ENCODE assay signal across 8 mouse cellular contexts in genomic region chr8:70212112-70213055, GRCm38 (mm10). TPM values are rescaled to one million over a fixed set of nuclear protein-coding genes. Genes with fewer than 3 reads are reported as not detected.
DNase-seq lines count a peak whose midpoint lies in the region; ATAC-seq and TF ChIP-seq lines count a peak whose summit lies in the region.

Gene Slc25a42, minus strand, starts transcription at chr8:70212305.

- no peaks in the 10 kb centered on the region for H3K36me3 ChIP-seq in embryonic facial prominence, embryonic 14.5 days (ENCODE audit: control insufficient read depth, insufficient read depth, low read length)
- H3K36me3 ChIP-seq in heart, adult 2 months (ENCODE audit: control insufficient read depth, insufficient read depth, low read length), result no peaks in the 10 kb centered on the region
- H3K36me3 ChIP-seq in limb, embryonic 13.5 days, result no peaks in the 10 kb centered on the region
- H3K36me3 ChIP-seq in midbrain, embryonic 16.5 days (ENCODE audit: control insufficient read depth, insufficient read depth, low read length), result no peaks in the 10 kb centered on the region

- peak; percentile 83 for TF ChIP-seq POLR2A in heart, adult 2 months (IDR thresholded peaks at IDR 0.05; ENCODE audit: insufficient read depth, low read depth, low read length)

- H3K4me1 ChIP-seq in embryonic facial prominence, embryonic 14.5 days (ENCODE audit: control insufficient read depth, insufficient read depth, low read length), result peaks cover 13% of the 10 kb centered on the region; the same call in 1 of the 2 replicates
- H3K4me1 ChIP-seq in heart, adult 2 months (ENCODE audit: control insufficient read depth, insufficient read depth, low read length), result peaks cover 5% of the 10 kb centered on the region
- H3K4me1 ChIP-seq in limb, embryonic 13.5 days, result peaks cover 16% of the 10 kb centered on the region
- H3K4me1 ChIP-seq in midbrain, embryonic 16.5 days (ENCODE audit: control insufficient read depth, insufficient read depth, low read length), result peaks cover 14% of the 10 kb centered on the region

- peak within 1 kb of the TSS; percentile 78 for H3K4me3 ChIP-seq in embryonic facial prominence, embryonic 14.5 days (ENCODE audit: low read depth, low read length)
- H3K4me3 ChIP-seq in heart, adult 2 months, result peak within 1 kb of the TSS; percentile 73
- H3K4me3 ChIP-seq in limb, embryonic 13.5 days, result peak within 1 kb of the TSS; percentile 62
- peak within 1 kb of the TSS; percentile 66 for H3K4me3 ChIP-seq in midbrain, embryonic 16.5 days (ENCODE audit: low read depth, low read length)

- WGBS in embryonic facial prominence, embryonic 14.5 days, result under 1% methylated on average over 35 of the region's 66 CpGs
- under 1% methylated on average over 65 of the region's 66 CpGs for WGBS in heart, adult 2 months
- WGBS in limb, embryonic 13.5 days, result under 1% methylated on average over 66 of the region's 66 CpGs
- under 1% methylated on average over 56 of the region's 66 CpGs for WGBS in midbrain, embryonic 16.5 days

- no peak within 1 kb of the TSS; the same call in 1 of the 2 replicates for H3K27ac ChIP-seq in embryonic facial prominence, embryonic 14.5 days (replicated peaks; ENCODE audit: low read depth, low read length)
- H3K27ac ChIP-seq in heart, adult 2 months, result peak within 1 kb of the TSS; percentile 96
- no peak within 1 kb of the TSS for H3K27ac ChIP-seq in limb, embryonic 13.5 days
- H3K27ac ChIP-seq in midbrain, embryonic 16.5 days (ENCODE audit: low read length), result peak within 1 kb of the TSS; percentile 79

- DNase-seq in 3T3-L1 (ENCODE audit: low read depth, low spot score), result peak; percentile 100
- peak; percentile 80 to 94 for DNase-seq in adrenal gland, postnatal 4 days (ENCODE audit: low spot score in 2 of 2)
- DNase-seq in embryonic facial prominence, embryonic 14.5 days (ENCODE audit: low spot score), result peak; percentile 100
- DNase-seq in heart, adult 2 months, result peak; percentile 95 to 99
- peak; percentile 100 for DNase-seq in kidney, adult 8-10 months
- peak; percentile 95 to 98 for DNase-seq in spleen, postnatal 10 days (ENCODE audit: low spot score in 2 of 2)

- peak; percentile 23; the same call in 1 of the 2 replicates for TF ChIP-seq CTCF in heart, adult 2 months (IDR thresholded peaks at IDR 0.05)

- peaks cover 6% of the 10 kb centered on the region; the same call in 1 of the 2 replicates for H3K27me3 ChIP-seq in embryonic facial prominence, embryonic 14.5 days (replicated peaks; ENCODE audit: control insufficient read depth, insufficient read depth, low read length)
- H3K27me3 ChIP-seq in heart, adult 2 months (ENCODE audit: control insufficient read depth, insufficient read depth, low read length), result no peaks in the 10 kb centered on the region
- H3K27me3 ChIP-seq in limb, embryonic 13.5 days, result peaks cover 11% of the 10 kb centered on the region; the same call in 1 of the 2 replicates
- H3K27me3 ChIP-seq in midbrain, embryonic 16.5 days (ENCODE audit: control insufficient read depth, insufficient read depth, low read depth, low read length), result peaks cover 3% of the 10 kb centered on the region; the same call in 1 of the 2 replicates

- peak; percentile 79 for TF ChIP-seq EP300 in heart, adult 2 months (IDR thresholded peaks at IDR 0.05; ENCODE audit: insufficient read depth, low read depth, low read length)

- ATAC-seq in embryonic facial prominence, embryonic 14.5 days (ENCODE audit: low read depth), result peak; percentile 98
- peak; percentile 99 for ATAC-seq in limb, embryonic 13.5 days (ENCODE audit: low FRiP score, low read depth)
- ATAC-seq in midbrain, embryonic 16.5 days, result peak; percentile 99

- H3K4me2 ChIP-seq in embryonic facial prominence, embryonic 14.5 days (ENCODE audit: low read depth, low read length), result peak within 1 kb of the TSS; percentile 95
- H3K4me2 ChIP-seq in limb, embryonic 13.5 days (replicated peaks), result peak within 1 kb of the TSS; percentile 98
- H3K4me2 ChIP-seq in midbrain, embryonic 16.5 days (ENCODE audit: low read length), result peak within 1 kb of the TSS; percentile 91

- peak within 1 kb of the TSS; percentile 73 for H3K9ac ChIP-seq in embryonic facial prominence, embryonic 14.5 days (ENCODE audit: low read depth, low read length)
- H3K9ac ChIP-seq in heart, adult 2 months (ENCODE audit: low read depth, low read length), result peak within 1 kb of the TSS; percentile 86
- peak within 1 kb of the TSS; percentile 75 for H3K9ac ChIP-seq in limb, embryonic 13.5 days
- H3K9ac ChIP-seq in midbrain, embryonic 16.5 days (ENCODE audit: low read depth, low read length), result peak within 1 kb of the TSS; percentile 77

- intact Hi-C loops in heart, adult 2 months (cut with DNase I), result loop anchor here (2.0 to 5.0 kb wide), 2 partner anchors 22 to 310 kb away; partner anchors contain the start of genes Armc6, Ndufa13, Sugp2 and Tssk6

- no peaks in the 10 kb centered on the region for H3K9me3 ChIP-seq in embryonic facial prominence, embryonic 14.5 days (ENCODE audit: control insufficient read depth, low read length)
- no peaks in the 10 kb centered on the region for H3K9me3 ChIP-seq in limb, embryonic 13.5 days
- H3K9me3 ChIP-seq in midbrain, embryonic 16.5 days (replicated peaks; ENCODE audit: control insufficient read depth, low read length, poor library complexity, severe bottlenecking), result no peaks in the 10 kb centered on the region

- no peaks in the 10 kb centered on the region for H3K79me2 ChIP-seq in heart, adult 2 months (replicated peaks; ENCODE audit: control insufficient read depth, insufficient read depth, low read length)

RNA-seq across cellular contexts. Expression of gene Slc25a42, which starts in this region (rescaled TPM):
- total RNA-seq in adrenal gland, postnatal 4 days (2021), result 10 to 100 TPM; 27.8 to 39.2 TPM
- polyA plus RNA-seq in embryonic facial prominence, embryonic 14.5 days (2014; fragmentation: Nextera tagmentation; extraction: Ambion mirVana), result 4.0 and 5.4 TPM in 2 replicates
- 10 to 100 TPM; 49.6 to 51.6 TPM for total RNA-seq in heart, adult 2 months (2021)
- 111 and 128 TPM in 2 replicates for polyA plus RNA-seq in heart, adult 2 months (2012; rRNA removed)
- polyA plus RNA-seq in limb, embryonic 13.5 days (2015; fragmentation: Nextera tagmentation; extraction: Ambion mirVana), result 4.0 and 4.6 TPM in 2 replicates
- polyA plus RNA-seq in midbrain, embryonic 16.5 days (2015; fragmentation: Nextera tagmentation; extraction: Ambion mirVana), result 6.8 and 9.2 TPM in 2 replicates

Comparison
In these comparisons a context has a peak if more than half of its experiments do, and no peak if none do; other contexts are left out.
1. RNA of gene Slc25a42 (polyA plus RNA-seq): 111 to 128 TPM in heart, adult 2 months; 6.8 to 9.2 TPM in midbrain, embryonic 16.5 days, 4.0 to 4.6 TPM in limb, embryonic 13.5 days and 4.0 to 5.4 TPM in embryonic facial prominence, embryonic 14.5 days; every median in the first group is over 10 times any median in the second.
2. H3K27ac ChIP-seq: peak in heart, adult 2 months (single experiment) and midbrain, embryonic 16.5 days (single experiment); none in embryonic facial prominence, embryonic 14.5 days (single experiment) and limb, embryonic 13.5 days (single experiment).
3. Peak in every context shown above with its lines, with median percentiles within 50 percentile points of each other: DNase-seq, ATAC-seq, H3K4me2 ChIP-seq, H3K4me3 ChIP-seq and H3K9ac ChIP-seq.